Mouse (Mus musculus) ES-Bruce4 (cell line): Measurements from ENCODE around the gene Sh3d21.

Experiments
- CTCF ChIP-seq: IDR thresholded peaks from one replicate; pipeline ENCODE4 v1.8.1; 2011; ENCODE audit warnings: low read depth, low read length
- POLR2A ChIP-seq: IDR thresholded peaks from one replicate; pipeline ENCODE4 v1.8.1; 2011; ENCODE audit warnings: low read length; ENCODE audit not compliant: insufficient read depth

DNA sequence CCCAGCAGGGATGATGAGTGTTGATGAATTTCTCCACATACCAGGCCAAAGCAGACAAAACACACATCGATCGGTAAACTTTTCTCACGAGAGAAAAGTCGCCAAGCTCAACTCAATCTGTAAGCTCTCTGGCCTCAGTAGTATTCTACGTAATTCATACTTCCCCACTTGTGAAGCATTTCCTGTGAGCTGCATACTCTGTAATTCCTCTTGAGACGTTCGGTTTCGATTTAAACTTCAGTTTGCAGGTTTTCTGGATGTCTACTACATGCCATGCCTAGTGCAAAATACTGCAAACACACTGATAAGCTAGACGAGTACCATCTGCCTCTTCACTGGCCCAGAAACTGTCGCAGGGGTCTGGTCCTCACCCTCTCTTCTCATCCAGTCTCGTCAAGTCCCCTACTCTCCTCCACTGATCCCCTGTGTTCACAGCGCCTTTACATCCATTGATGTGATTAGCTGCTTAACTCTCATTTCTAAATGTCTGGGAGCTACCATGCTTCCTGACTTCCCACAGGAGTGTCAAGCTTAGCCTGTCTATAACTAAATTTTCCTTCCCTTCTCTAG, 41.5 kb upstream of the Sh3d21 start:
- no peak for TF ChIP-seq CTCF
- TF ChIP-seq POLR2A: no peak
